Mouse (Mus musculus) kidney, adult 2 months (tissue): ENCODE measurements around the gene Atrnl1.

ENCODE experiments used
- CTCF ChIP-seq: fragments of 200-500 bp; conservative IDR thresholded peaks from 2 replicates; pipeline ENCODE4 v1.5.1; 2011; ENCODE audit warnings: low read depth, mild to moderate bottlenecking, control low read depth, low read length, moderate library complexity, mixed read lengths; ENCODE audit not compliant: insufficient read depth, insufficient read length
- POLR2A ChIP-seq: fragments of 200-500 bp; IDR thresholded peaks from one replicate; pipeline ENCODE4 v1.6.1; 2011; ENCODE audit warnings: low read depth, low read length, control low read depth

GRCm38 (mm10) chr19:57627251-57627650 lies 16.4 kb downstream of the Atrnl1 start:
- no peak for TF ChIP-seq CTCF
- TF ChIP-seq POLR2A: no peak
